In the genomic region with DNA sequence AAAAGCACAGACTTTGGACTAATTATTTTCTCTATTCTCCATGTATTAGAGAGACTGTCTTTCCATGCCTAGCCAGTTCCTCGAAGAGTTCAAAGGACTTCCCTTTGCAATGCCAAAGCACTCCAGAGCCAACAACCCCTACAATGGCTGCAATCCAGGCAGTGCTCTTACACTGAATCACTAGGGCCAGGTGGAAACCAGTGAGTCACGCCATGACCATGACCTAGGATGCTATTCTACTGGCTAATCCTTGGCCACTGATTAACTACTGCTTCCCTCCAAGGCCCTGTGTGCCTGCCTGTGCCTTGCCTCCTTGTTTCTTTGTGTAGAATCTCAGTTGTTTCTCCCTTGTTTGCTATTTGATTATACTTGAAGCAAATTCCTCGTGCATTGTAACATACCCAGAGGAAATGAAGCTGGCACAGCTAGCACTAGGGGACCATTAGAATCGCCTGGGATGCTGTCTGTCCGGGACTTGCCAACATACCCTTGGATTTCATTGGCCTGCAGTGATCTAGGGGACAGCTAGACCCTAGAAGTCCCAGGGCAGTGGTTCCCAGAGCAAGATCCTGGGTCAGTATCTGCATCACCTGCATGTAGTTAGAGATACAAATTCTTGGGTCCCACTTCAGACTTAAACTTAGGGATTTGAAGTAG, we compare ENCODE assay signal across 13 mouse cellular contexts. TPM values are rescaled to one million over a fixed set of nuclear protein-coding genes. Genes with fewer than 3 reads are reported as not detected.
DNase-seq lines count a peak whose midpoint lies in the region; ATAC-seq and TF ChIP-seq lines count a peak whose summit lies in the region.
"Had no signal": no experiment of that assay in that cellular context is flagged by ENCODE, and none has a peak within 500 bp of the region (broad histone marks: within the 10 kb centered on the region; RNA-seq: fewer than 3 reads in every experiment).

No protein-coding gene starts in this region.

- DNase-seq in kidney, adult 11 months: peak; percentile 88
- peak; percentile 35 for DNase-seq in testis, postnatal 10 days (ENCODE audit: low spot score)
- DNase-seq in testis, postnatal 14 days (ENCODE audit: low spot score): no peak
- peak; percentile 92 for DNase-seq in kidney, adult 9 months
- peak; percentile 63 for DNase-seq in stomach, postnatal 0 days (ENCODE audit: low spot score)
- DNase-seq in layer of hippocampus, adult 9-10 months (ENCODE audit: low spot score): no peak
- no peak for DNase-seq in cerebellum, adult 8-10 months
- DNase-seq: spleen, adult 18-20 months; thymus, postnatal 25 days had no signal

- TF ChIP-seq EP300 in stomach, postnatal 0 days (optimal IDR thresholded peaks at IDR 0.05): no peak

- H3K9me3 ChIP-seq in kidney, embryonic 14.5 days (ENCODE audit: control insufficient read depth, low read length): no peaks in the 10 kb centered on the region
- H3K9me3 ChIP-seq in stomach, postnatal 0 days (ENCODE audit: control insufficient read depth, low read length): no peaks in the 10 kb centered on the region
- H3K9me3 ChIP-seq: lung, embryonic 15.5 days had no signal

- no peak overlapping the region for H3K9ac ChIP-seq in kidney, embryonic 14.5 days (ENCODE audit: low read depth, low read length)
- H3K9ac ChIP-seq in stomach, postnatal 0 days (ENCODE audit: low read length): no peak overlapping the region
- H3K9ac ChIP-seq: lung, embryonic 15.5 days had no signal

- ATAC-seq in kidney, embryonic 14.5 days (ENCODE audit: low FRiP score, low TSS enrichment): no peak
- ATAC-seq in stomach, postnatal 0 days (ENCODE audit: low FRiP score, low TSS enrichment): peak; percentile 95
- ATAC-seq: CD4-positive, CD25-positive, alpha-beta regulatory T cell, adult 4 months; hindbrain, postnatal 0 days had no signal

- H3K27ac ChIP-seq in kidney, embryonic 14.5 days (ENCODE audit: low read depth, low read length): no peak overlapping the region
- H3K27ac ChIP-seq in stomach, postnatal 0 days (replicated peaks): no peak overlapping the region
- H3K27ac ChIP-seq: hindbrain, postnatal 0 days; lung, embryonic 15.5 days had no signal

- no peak overlapping the region for H3K4me3 ChIP-seq in kidney, embryonic 14.5 days (ENCODE audit: low read length)
- H3K4me3 ChIP-seq in stomach, postnatal 0 days (ENCODE audit: low read depth, low read length): no peak overlapping the region
- H3K4me3 ChIP-seq: lung, embryonic 15.5 days had no signal

- no peaks in the 10 kb centered on the region for H3K27me3 ChIP-seq in kidney, embryonic 14.5 days (ENCODE audit: control insufficient read depth, insufficient read depth, low read length)
- no peaks in the 10 kb centered on the region for H3K27me3 ChIP-seq in stomach, postnatal 0 days (ENCODE audit: control insufficient read depth, insufficient read depth, low read length)
- H3K27me3 ChIP-seq: lung, embryonic 15.5 days had no signal

- no peaks in the 10 kb centered on the region; the same call in 1 of the 2 replicates for H3K36me3 ChIP-seq in kidney, embryonic 14.5 days (ENCODE audit: control insufficient read depth, insufficient read depth, low read length)
- no peaks in the 10 kb centered on the region for H3K36me3 ChIP-seq in stomach, postnatal 0 days (ENCODE audit: control insufficient read depth, insufficient read depth, low read length)

- no peak overlapping the region for H3K4me2 ChIP-seq in kidney, embryonic 14.5 days (replicated peaks; ENCODE audit: low read depth, low read length)
- H3K4me2 ChIP-seq in stomach, postnatal 0 days (replicated peaks; ENCODE audit: low read depth): no peak overlapping the region
- H3K4me2 ChIP-seq: lung, embryonic 15.5 days had no signal

- no peak for TF ChIP-seq CTCF in stomach, postnatal 0 days (IDR thresholded peaks at IDR 0.05; ENCODE audit: low read depth)

- H3K4me1 ChIP-seq in kidney, embryonic 14.5 days (ENCODE audit: control insufficient read depth, insufficient read depth, low read length): peaks cover 11% of the 10 kb centered on the region; the same call in 1 of the 2 replicates
- H3K4me1 ChIP-seq in stomach, postnatal 0 days (replicated peaks; ENCODE audit: control insufficient read depth, insufficient read depth): no peaks in the 10 kb centered on the region; the same call in 1 of the 2 replicates

- 72% methylated on average over 5 of the region's 5 CpGs for WGBS in kidney, embryonic 14.5 days
- 54% methylated on average over 5 of the region's 5 CpGs for WGBS in stomach, postnatal 0 days

RNA-seq across cellular contexts. Expression of gene Chrna1, which starts 29.1 kb away (rescaled TPM):
- 0.35 and 0.86 TPM in 2 replicates for polyA plus RNA-seq in kidney, embryonic 14.5 days (2014; fragmentation: Nextera tagmentation; extraction: Ambion mirVana)
- polyA plus RNA-seq in stomach, postnatal 0 days (2015; fragmentation: Nextera tagmentation; extraction: Ambion mirVana): 0.36 and 0.59 TPM in 2 replicates
- polyA plus RNA-seq: CD4-positive, CD25-positive, alpha-beta regulatory T cell, adult 4 months had no signal

Comparison
In these comparisons a context has a peak if more than half of its experiments do, and no peak if none do; other contexts are left out.
1. DNase-seq: peak in kidney, adult 11 months (single experiment), testis, postnatal 10 days (single experiment), kidney, adult 9 months (single experiment) and stomach, postnatal 0 days (single experiment); none in testis, postnatal 14 days (single experiment), layer of hippocampus, adult 9-10 months (single experiment) and cerebellum, adult 8-10 months (single experiment).